Mouse (Mus musculus) cerebellum, adult 8-10 months (tissue): Measurements from ENCODE around the gene Adgrl3.

Experiments used
- DNase-seq: peaks from one replicate; pipeline ENCODE4 v3.0.0; 2022

Gene Adgrl3

DNA sequence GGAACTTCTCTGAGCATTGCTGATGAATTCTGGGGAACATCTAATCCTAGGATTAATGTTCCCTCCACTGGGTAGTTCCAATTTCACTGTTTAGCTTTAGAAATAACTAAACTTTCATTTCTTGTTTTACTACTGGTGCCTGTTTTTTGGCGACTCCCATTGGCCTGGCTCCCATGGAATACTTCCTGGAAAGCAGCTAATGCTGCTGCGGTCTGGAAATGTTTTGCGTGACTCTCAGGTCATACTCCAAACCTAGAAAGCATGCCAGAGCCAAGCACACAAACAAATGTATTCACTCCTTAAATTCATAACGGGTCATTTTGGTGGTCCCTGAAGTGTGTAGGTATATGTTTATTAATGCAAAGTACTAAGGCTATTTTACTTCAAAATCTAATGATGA lies 666.9 kb downstream of the Adgrl3 start:
- DNase-seq = no peak

- no peak for DNase-seq
Measured at GRCm38 (mm10) chr5:81729620-81730019, 709.7 kb downstream of the Adgrl3 start.

GRCm38 (mm10) chr5:81736008-81736407 lies 716.1 kb downstream of the Adgrl3 start:
- peak; percentile 71 for DNase-seq

GRCm38 (mm10) chr5:81738286-81739032 lies 718.5 kb downstream of the Adgrl3 start:
- no peak for DNase-seq

- no peak for DNase-seq
Measured at GRCm38 (mm10) chr5:81752426-81752825, 732.5 kb downstream of the Adgrl3 start.

DNA sequence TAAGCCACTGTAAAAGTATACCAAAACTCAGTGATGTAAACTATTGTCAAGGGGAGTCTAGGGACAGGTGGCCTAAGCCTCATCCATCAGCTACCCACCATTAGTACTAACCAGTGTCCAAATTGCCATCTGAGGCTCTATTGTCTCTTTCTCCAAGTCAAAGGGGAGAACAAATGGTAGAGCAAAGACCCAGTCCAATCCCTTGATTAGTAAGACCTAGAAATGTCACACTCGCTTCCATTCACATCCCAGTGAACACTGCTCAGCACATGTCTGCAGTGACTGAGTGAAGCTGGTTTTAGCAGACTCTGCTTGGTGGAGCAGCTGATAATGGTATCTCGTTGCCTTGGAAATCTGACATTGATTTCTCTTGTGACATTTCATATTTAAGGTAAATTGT lies 735.8 kb downstream of the Adgrl3 start:
- DNase-seq = no peak

DNA sequence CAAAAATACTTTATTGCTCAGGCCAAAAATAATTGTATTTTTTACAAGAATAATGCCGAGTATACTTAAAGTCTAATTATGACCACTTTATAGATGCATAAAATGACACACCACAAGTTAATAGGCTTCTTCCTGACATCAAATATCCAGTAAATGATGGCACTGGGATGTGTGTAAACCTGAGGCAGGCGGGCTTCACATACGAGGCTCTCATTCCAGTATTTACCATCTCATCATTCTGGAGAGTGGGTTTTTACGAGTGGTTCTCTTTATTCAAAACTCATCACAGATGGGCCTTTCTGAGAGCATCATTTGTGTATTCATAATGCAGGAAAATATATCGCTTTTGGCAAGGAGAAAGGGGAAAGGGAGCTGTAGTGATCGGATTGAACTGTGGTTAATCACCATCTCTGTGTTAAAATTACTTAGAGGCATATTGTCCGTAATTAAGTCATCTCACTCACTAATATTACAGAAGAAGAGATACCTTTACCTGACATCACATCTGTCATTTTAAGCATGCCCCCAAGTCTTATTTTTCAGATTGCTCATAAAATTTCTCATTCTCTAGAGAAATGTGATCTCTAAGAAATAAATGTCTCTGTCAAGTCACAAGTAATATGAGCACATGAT lies 737.3 kb downstream of the Adgrl3 start:
- no peak for DNase-seq

- no peak for DNase-seq
Measured at GRCm38 (mm10) chr5:81776234-81776633, 756.3 kb downstream of the Adgrl3 start.

- DNase-seq = no peak
Measured at GRCm38 (mm10) chr5:81776746-81777145, 756.8 kb downstream of the Adgrl3 start.

GRCm38 (mm10) chr5:81784770-81785169 lies 764.8 kb downstream of the Adgrl3 start:
- no peak for DNase-seq

GRCm38 (mm10) chr5:81790710-81791109 lies 770.8 kb downstream of the Adgrl3 start:
- DNase-seq = no peak

- DNase-seq = no peak
Measured at GRCm38 (mm10) chr5:81794125-81794524, 774.2 kb downstream of the Adgrl3 start.

GRCm38 (mm10) chr5:81794601-81795000 lies 774.7 kb downstream of the Adgrl3 start:
- no peak for DNase-seq

DNA sequence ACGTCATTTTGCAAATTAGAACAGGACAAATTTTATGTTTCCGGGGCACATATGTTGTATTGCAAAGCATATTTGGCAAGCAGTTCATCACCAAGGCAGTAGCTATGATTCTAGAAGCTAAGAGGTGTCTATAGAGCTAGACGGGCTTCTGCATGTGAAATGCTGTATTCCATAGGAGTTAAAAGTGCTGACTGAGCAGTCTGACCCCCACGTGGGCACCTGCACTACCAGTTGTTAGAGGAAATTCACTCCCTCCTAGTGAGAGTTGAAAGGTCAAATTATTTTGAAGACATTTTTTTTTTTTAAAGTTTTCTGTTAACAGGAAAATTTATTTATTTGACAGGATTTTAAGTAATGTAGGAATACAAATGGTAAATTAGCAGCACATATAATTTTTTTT lies 776.2 kb downstream of the Adgrl3 start:
- DNase-seq = no peak

- DNase-seq = no peak
Measured at GRCm38 (mm10) chr5:81810966-81811365, 791.0 kb downstream of the Adgrl3 start.

DNA sequence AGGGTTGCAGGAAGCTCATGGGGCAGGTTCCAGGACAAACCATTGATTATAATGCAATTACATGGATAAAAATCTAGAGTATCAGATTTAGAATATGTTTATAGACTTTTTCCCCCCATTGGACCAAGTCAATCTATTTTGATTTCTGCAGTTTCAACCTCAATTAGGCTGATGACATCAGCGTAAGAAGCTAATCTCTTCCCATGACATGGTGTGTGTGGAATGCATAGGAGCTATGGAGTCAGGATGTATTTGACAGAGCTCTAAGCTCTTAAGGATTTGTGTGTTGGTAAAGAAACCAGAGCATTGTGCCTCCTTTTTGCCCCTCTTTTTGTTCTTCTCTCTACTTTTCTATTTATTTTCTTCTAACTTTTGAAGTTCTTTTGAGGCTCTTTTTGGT lies 812.1 kb downstream of the Adgrl3 start:
- DNase-seq = no peak

- no peak for DNase-seq
Measured at GRCm38 (mm10) chr5:81832679-81833078, 812.7 kb downstream of the Adgrl3 start.

GRCm38 (mm10) chr5:81837860-81838259 lies 817.9 kb downstream of the Adgrl3 start:
- DNase-seq = no peak

DNA sequence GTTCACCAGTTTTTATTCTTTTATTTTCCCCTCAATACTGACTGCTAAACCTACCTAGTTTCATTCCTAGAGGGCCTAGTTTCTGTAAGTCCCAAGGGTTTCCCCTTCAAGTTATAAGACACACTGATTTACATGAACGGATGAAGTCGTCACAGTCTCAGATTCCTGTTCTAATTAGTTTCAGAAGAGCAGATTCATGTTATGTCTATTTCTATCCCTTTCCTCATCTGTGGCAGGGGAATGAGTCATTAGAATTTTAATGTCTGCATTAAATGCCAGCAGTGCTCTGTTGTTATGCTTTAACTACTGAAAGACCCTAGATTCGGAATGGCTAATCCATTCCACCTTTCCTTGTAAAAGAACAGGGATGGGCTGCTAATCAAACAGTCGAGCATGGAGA lies 823.9 kb downstream of the Adgrl3 start:
- DNase-seq = no peak

DNA sequence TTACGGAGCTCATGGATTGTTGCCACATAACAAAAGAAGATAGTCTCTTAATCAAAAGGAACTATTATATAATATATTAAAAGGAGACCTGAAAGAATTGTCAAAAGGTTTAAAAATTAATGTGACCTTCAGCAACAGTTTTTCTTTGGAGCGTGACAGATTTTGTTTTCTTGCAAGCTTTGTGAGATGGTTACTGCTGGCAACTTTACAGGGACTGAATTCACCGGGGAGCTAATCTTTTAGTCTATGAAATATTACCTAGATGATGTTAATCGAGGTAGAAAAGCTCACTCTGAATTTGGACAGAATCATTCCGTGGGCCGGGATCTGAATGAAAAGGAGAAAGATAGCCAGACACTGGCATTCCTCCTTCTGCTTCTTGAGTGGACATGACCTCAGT lies 850.4 kb downstream of the Adgrl3 start:
- DNase-seq = no peak
